Mouse (Mus musculus) heart, adult 2 months (tissue): Measurements from ENCODE around the gene Crat.

Experiments
- CTCF ChIP-seq: fragments of 200-600 bp; IDR thresholded peaks from 2 replicates; pipeline ENCODE4 v1.8.1; 2022; ENCODE audit warnings: antibody characterized with exemption, mild to moderate bottlenecking, moderate library complexity
- EP300 ChIP-seq: fragments of 200-500 bp; IDR thresholded peaks from 2 replicates; pipeline ENCODE4 v1.6.1; 2011; ENCODE audit warnings: low read depth, low read length, control low read depth; ENCODE audit not compliant: insufficient read depth
- POLR2A ChIP-seq: fragments of 200-500 bp; IDR thresholded peaks from 2 replicates; pipeline ENCODE4 v1.6.1; 2011; ENCODE audit warnings: mild to moderate bottlenecking, low read depth, low read length, control low read depth; ENCODE audit not compliant: insufficient read depth

GRCm38 (mm10) chr2:30456104-30456980, 40.7 kb upstream of the Crat start:
- TF ChIP-seq POLR2A (no peak), EP300 (no peak), CTCF (no peak)
